Mouse (Mus musculus) cortical plate, adult 2 months (tissue): ENCODE measurements around the gene Syce2.

Source experiments
- CTCF ChIP-seq: fragments of 200-500 bp; IDR thresholded peaks from 2 replicates; pipeline ENCODE4 v1.5.1; 2011; ENCODE audit warnings: mild to moderate bottlenecking, control low read depth, low read length; ENCODE audit not compliant: insufficient read depth; ENCODE audit errors: extremely low read depth
- POLR2A ChIP-seq: fragments of 200-500 bp; IDR thresholded peaks from 2 replicates; pipeline ENCODE4 v1.6.1; 2011; ENCODE audit warnings: mild to moderate bottlenecking, low read length, control low read depth; ENCODE audit not compliant: insufficient read depth; ENCODE audit errors: extremely low read depth

- TF ChIP-seq POLR2A, result no peak
- no peak for TF ChIP-seq CTCF
Observed at GRCm38 (mm10) chr8:84846094-84846721, 25.7 kb upstream of the Syce2 start.
